14 mouse cellular contexts compared by ENCODE assay signal in genomic region chr9:106451899-106452298, GRCm38 (mm10). TPM values are rescaled to one million over a fixed set of nuclear protein-coding genes. Genes with fewer than 3 reads are reported as not detected.
DNase-seq lines count a peak whose midpoint lies in the region; ATAC-seq lines count a peak whose summit lies in the region.
"Had no signal": no experiment of that assay in that cellular context is flagged by ENCODE, and none has a peak within 500 bp of the region (broad histone marks: within the 10 kb centered on the region; RNA-seq: fewer than 3 reads in every experiment).

No protein-coding gene starts in this region.

- DNase-seq in forebrain, embryonic 11.5 days (ENCODE audit: low spot score), result no peak
- DNase-seq in kidney, postnatal 4 days, result no peak
- DNase-seq in embryonic facial prominence, embryonic 10.5 days (ENCODE audit: low spot score), result no peak
- DNase-seq in cerebellum, adult 18-20 months, result no peak
- no peak for DNase-seq in lung, postnatal 36 days
- DNase-seq: adrenal gland, adult 2 months; kidney, adult 8-10 months; lung, embryonic 14.5 days; right cerebral cortex, postnatal 4 days; thymus, adult 2 months had no signal

- H3K27ac ChIP-seq in forebrain, embryonic 11.5 days (ENCODE audit: low read depth, low read length), result no peak overlapping the region
- H3K27ac ChIP-seq in forebrain, embryonic 15.5 days (replicated peaks), result no peak overlapping the region
- H3K27ac ChIP-seq in kidney, embryonic 14.5 days (ENCODE audit: low read depth, low read length), result no peak overlapping the region
- H3K27ac ChIP-seq in embryonic facial prominence, embryonic 10.5 days (replicated peaks), result peak overlapping the region; percentile 99
- no peak overlapping the region for H3K27ac ChIP-seq in liver, embryonic 12.5 days

- H3K4me3 ChIP-seq in forebrain, embryonic 11.5 days (ENCODE audit: low read depth, low read length), result no peak overlapping the region; the same call in 1 of the 2 replicates
- H3K4me3 ChIP-seq in forebrain, embryonic 15.5 days, result no peak overlapping the region
- no peak overlapping the region for H3K4me3 ChIP-seq in kidney, embryonic 14.5 days (ENCODE audit: low read length)
- H3K4me3 ChIP-seq in embryonic facial prominence, embryonic 10.5 days, result peak overlapping the region; percentile 86
- H3K4me3 ChIP-seq in liver, embryonic 12.5 days, result no peak overlapping the region
- H3K4me3 ChIP-seq: heart, embryonic 12.5 days had no signal

- peaks cover 41% of the 10 kb centered on the region for H3K4me1 ChIP-seq in forebrain, embryonic 11.5 days (replicated peaks; ENCODE audit: control insufficient read depth, insufficient read depth, low read length)
- peaks cover 62% of the 10 kb centered on the region for H3K4me1 ChIP-seq in forebrain, embryonic 15.5 days
- H3K4me1 ChIP-seq in kidney, embryonic 14.5 days (ENCODE audit: control insufficient read depth, insufficient read depth, low read length), result peaks cover 71% of the 10 kb centered on the region
- H3K4me1 ChIP-seq in embryonic facial prominence, embryonic 10.5 days, result peaks cover 91% of the 10 kb centered on the region
- peaks cover 95% of the 10 kb centered on the region for H3K4me1 ChIP-seq in liver, embryonic 12.5 days

- H3K36me3 ChIP-seq in forebrain, embryonic 11.5 days (ENCODE audit: control insufficient read depth, insufficient read depth, low read length), result no peaks in the 10 kb centered on the region
- H3K36me3 ChIP-seq in forebrain, embryonic 15.5 days, result no peaks in the 10 kb centered on the region
- no peaks in the 10 kb centered on the region for H3K36me3 ChIP-seq in kidney, embryonic 14.5 days (ENCODE audit: control insufficient read depth, insufficient read depth, low read length)
- H3K36me3 ChIP-seq in embryonic facial prominence, embryonic 10.5 days (replicated peaks), result peaks cover 12% of the 10 kb centered on the region
- 0 out of 2 replicates have a peak, but pooled peaks cover 2% of the 10 kb centered on the region for H3K36me3 ChIP-seq in liver, embryonic 12.5 days

- ATAC-seq in forebrain, embryonic 11.5 days (replicated peaks; ENCODE audit: low FRiP score), result no peak
- ATAC-seq in forebrain, embryonic 15.5 days (replicated peaks), result no peak
- ATAC-seq in kidney, embryonic 14.5 days (ENCODE audit: low FRiP score, low TSS enrichment), result no peak
- no peak for ATAC-seq in liver, embryonic 12.5 days

- no peaks in the 10 kb centered on the region for H3K27me3 ChIP-seq in forebrain, embryonic 11.5 days (ENCODE audit: control insufficient read depth, insufficient read depth, low read length)
- H3K27me3 ChIP-seq in forebrain, embryonic 15.5 days, result no peaks in the 10 kb centered on the region
- no peaks in the 10 kb centered on the region for H3K27me3 ChIP-seq in kidney, embryonic 14.5 days (ENCODE audit: control insufficient read depth, insufficient read depth, low read length)
- no peaks in the 10 kb centered on the region for H3K27me3 ChIP-seq in embryonic facial prominence, embryonic 10.5 days (replicated peaks; ENCODE audit: low read depth, poor library complexity, severe bottlenecking)
- H3K27me3 ChIP-seq in liver, embryonic 12.5 days (replicated peaks), result peaks cover 44% of the 10 kb centered on the region
- H3K27me3 ChIP-seq: heart, embryonic 12.5 days had no signal

- H3K9ac ChIP-seq in forebrain, embryonic 11.5 days (ENCODE audit: low read length), result peak overlapping the region; percentile 24; the same call in 1 of the 2 replicates
- H3K9ac ChIP-seq in forebrain, embryonic 15.5 days (replicated peaks), result no peak overlapping the region
- no peak overlapping the region for H3K9ac ChIP-seq in kidney, embryonic 14.5 days (ENCODE audit: low read depth, low read length)
- no peak overlapping the region for H3K9ac ChIP-seq in liver, embryonic 12.5 days
- H3K9ac ChIP-seq: heart, embryonic 12.5 days; lung, embryonic 14.5 days had no signal

- 58% methylated on average over 2 of the region's 2 CpGs for WGBS in forebrain, embryonic 11.5 days
- 62% methylated on average over 2 of the region's 2 CpGs for WGBS in forebrain, embryonic 15.5 days
- 44% methylated on average over 2 of the region's 2 CpGs for WGBS in kidney, embryonic 14.5 days
- 59% methylated on average over 2 of the region's 2 CpGs for WGBS in embryonic facial prominence, embryonic 10.5 days
- WGBS in liver, embryonic 12.5 days (ENCODE audit: insufficient replicate concordance), result 53% methylated on average over 2 of the region's 2 CpGs

- H3K9me3 ChIP-seq in forebrain, embryonic 11.5 days (ENCODE audit: control insufficient read depth, low read length), result no peaks in the 10 kb centered on the region
- no peaks in the 10 kb centered on the region for H3K9me3 ChIP-seq in forebrain, embryonic 15.5 days
- no peaks in the 10 kb centered on the region for H3K9me3 ChIP-seq in kidney, embryonic 14.5 days (ENCODE audit: control insufficient read depth, low read length)
- H3K9me3 ChIP-seq in embryonic facial prominence, embryonic 10.5 days, result no peaks in the 10 kb centered on the region
- H3K9me3 ChIP-seq in liver, embryonic 12.5 days (replicated peaks), result no peaks in the 10 kb centered on the region
- H3K9me3 ChIP-seq: heart, embryonic 12.5 days had no signal

- H3K4me2 ChIP-seq in forebrain, embryonic 11.5 days (ENCODE audit: low read depth, low read length, severe bottlenecking), result peak overlapping the region; percentile 73; the same call in 1 of the 2 replicates
- H3K4me2 ChIP-seq in forebrain, embryonic 15.5 days (replicated peaks), result no peak overlapping the region
- H3K4me2 ChIP-seq in kidney, embryonic 14.5 days (replicated peaks; ENCODE audit: low read depth, low read length), result peak overlapping the region; percentile 96; the same call in 1 of the 2 replicates
- 0 out of 2 replicates have a peak overlapping the region, but pooled peaks have one; percentile 94 for H3K4me2 ChIP-seq in liver, embryonic 12.5 days

RNA-seq across cellular contexts. Expression of gene Pcbp4, which starts 1.2 kb away (rescaled TPM):
- polyA plus RNA-seq in forebrain, embryonic 11.5 days (2014; fragmentation: Nextera tagmentation; extraction: Ambion mirVana), result 300 and 309 TPM in 2 replicates
- polyA plus RNA-seq in forebrain, embryonic 15.5 days (2015; fragmentation: Nextera tagmentation; extraction: Ambion mirVana), result 251 and 266 TPM in 2 replicates
- polyA plus RNA-seq in kidney, embryonic 14.5 days (2014; fragmentation: Nextera tagmentation; extraction: Ambion mirVana), result 129 and 147 TPM in 2 replicates
- 320 and 346 TPM in 2 replicates for polyA plus RNA-seq in embryonic facial prominence, embryonic 10.5 days (2016; fragmentation: Nextera tagmentation; extraction: Ambion mirVana)
- 27.3 and 30.9 TPM in 2 replicates for polyA plus RNA-seq in liver, embryonic 12.5 days (2016; fragmentation: Nextera tagmentation; extraction: Ambion mirVana)

RNA-seq across cellular contexts. Expression of gene Abhd14a, which starts 4.4 kb away (rescaled TPM):
- 38.3 and 41.0 TPM in 2 replicates for polyA plus RNA-seq in forebrain, embryonic 11.5 days (2014; fragmentation: Nextera tagmentation; extraction: Ambion mirVana)
- 64.8 and 68.5 TPM in 2 replicates for polyA plus RNA-seq in forebrain, embryonic 15.5 days (2015; fragmentation: Nextera tagmentation; extraction: Ambion mirVana)
- 50.2 and 58.8 TPM in 2 replicates for polyA plus RNA-seq in kidney, embryonic 14.5 days (2014; fragmentation: Nextera tagmentation; extraction: Ambion mirVana)
- polyA plus RNA-seq in embryonic facial prominence, embryonic 10.5 days (2016; fragmentation: Nextera tagmentation; extraction: Ambion mirVana), result 40.1 and 40.4 TPM in 2 replicates
- polyA plus RNA-seq in liver, embryonic 12.5 days (2016; fragmentation: Nextera tagmentation; extraction: Ambion mirVana), result 29.1 and 31.6 TPM in 2 replicates

RNA-seq across cellular contexts. Expression of gene Abhd14b, which starts 4.6 kb away (rescaled TPM):
- polyA plus RNA-seq in forebrain, embryonic 11.5 days (2014; fragmentation: Nextera tagmentation; extraction: Ambion mirVana), result 4.6 and 4.7 TPM in 2 replicates
- 5.6 and 6.9 TPM in 2 replicates for polyA plus RNA-seq in forebrain, embryonic 15.5 days (2015; fragmentation: Nextera tagmentation; extraction: Ambion mirVana)
- 18.7 and 25.6 TPM in 2 replicates for polyA plus RNA-seq in kidney, embryonic 14.5 days (2014; fragmentation: Nextera tagmentation; extraction: Ambion mirVana)
- polyA plus RNA-seq in embryonic facial prominence, embryonic 10.5 days (2016; fragmentation: Nextera tagmentation; extraction: Ambion mirVana), result 6.0 and 6.4 TPM in 2 replicates
- polyA plus RNA-seq in liver, embryonic 12.5 days (2016; fragmentation: Nextera tagmentation; extraction: Ambion mirVana), result 14.5 and 15.2 TPM in 2 replicates

RNA-seq across cellular contexts. Expression of gene Acy1, which starts 13.8 kb away (rescaled TPM):
- 39.5 and 43.4 TPM in 2 replicates for polyA plus RNA-seq in forebrain, embryonic 11.5 days (2014; fragmentation: Nextera tagmentation; extraction: Ambion mirVana)
- 33.1 and 36.4 TPM in 2 replicates for polyA plus RNA-seq in forebrain, embryonic 15.5 days (2015; fragmentation: Nextera tagmentation; extraction: Ambion mirVana)
- 41.1 and 44.5 TPM in 2 replicates for polyA plus RNA-seq in kidney, embryonic 14.5 days (2014; fragmentation: Nextera tagmentation; extraction: Ambion mirVana)
- 43.2 and 46.1 TPM in 2 replicates for polyA plus RNA-seq in embryonic facial prominence, embryonic 10.5 days (2016; fragmentation: Nextera tagmentation; extraction: Ambion mirVana)
- 34.0 and 35.2 TPM in 2 replicates for polyA plus RNA-seq in liver, embryonic 12.5 days (2016; fragmentation: Nextera tagmentation; extraction: Ambion mirVana)

RNA-seq across cellular contexts. Expression of gene Gpr62, which starts 13.8 kb away (rescaled TPM):
- polyA plus RNA-seq in forebrain, embryonic 11.5 days (2014; fragmentation: Nextera tagmentation; extraction: Ambion mirVana), result 0.19 and 0.71 TPM in 2 replicates
- polyA plus RNA-seq in forebrain, embryonic 15.5 days (2015; fragmentation: Nextera tagmentation; extraction: Ambion mirVana), result 0.64 and 0.75 TPM in 2 replicates
- 0.37 and 0.66 TPM in 2 replicates for polyA plus RNA-seq in kidney, embryonic 14.5 days (2014; fragmentation: Nextera tagmentation; extraction: Ambion mirVana)
- polyA plus RNA-seq in embryonic facial prominence, embryonic 10.5 days (2016; fragmentation: Nextera tagmentation; extraction: Ambion mirVana), result 0.16 and 0.55 TPM in 2 replicates
- polyA plus RNA-seq in liver, embryonic 12.5 days (2016; fragmentation: Nextera tagmentation; extraction: Ambion mirVana), result 0.10 and 0.19 TPM in 2 replicates
